Mouse (Mus musculus) lung, embryonic 15.5 days (tissue): ENCODE measurements at regions not wholly inside any gene's neighbourhood (a gene's known extent, or its start where the extent isn't known, plus 50 kb on each side); places are given as distances from the start of the nearest gene placed in this dataset.

Experiments
- ATAC-seq: fragments of 200-750 bp; cut with Nextera tagmentation; 2 replicates; pipeline ENCODE4 v1.8.0; 2017; ENCODE audit warnings: moderate number of reproducible peaks, borderline replicate concordance; ENCODE audit not compliant: low FRiP score, low TSS enrichment; ENCODE audit errors: extremely low read depth
- H3K27ac ChIP-seq: fragments of 300-500 bp; sonication (generic); 2 replicates; pipeline ENCODE4 v1.5.1; 2015; ENCODE audit warnings: moderate library complexity, mild to moderate bottlenecking, inconsistent platforms
- H3K27me3 ChIP-seq: fragments of 300-500 bp; sonication (generic); 2 replicates; pipeline ENCODE4 v1.6.1; 2015; ENCODE audit warnings: inconsistent platforms
- H3K36me3 ChIP-seq: fragments of 300-500 bp; sonication (generic); 2 replicates; pipeline ENCODE4 v1.6.1; 2015; ENCODE audit warnings: inconsistent platforms
- H3K4me1 ChIP-seq: fragments of 300-500 bp; sonication (generic); 2 replicates; pipeline ENCODE4 v1.6.1; 2015; ENCODE audit warnings: inconsistent platforms
- H3K4me2 ChIP-seq: fragments of 300-500 bp; sonication (generic); 2 replicates; pipeline ENCODE4 v1.6.1; 2015; ENCODE audit warnings: inconsistent platforms, mild to moderate bottlenecking, moderate library complexity
- H3K4me3 ChIP-seq: fragments of 300-500 bp; sonication (generic); 2 replicates; pipeline ENCODE4 v1.5.1; 2015; ENCODE audit warnings: mild to moderate bottlenecking, inconsistent platforms
- H3K9ac ChIP-seq: fragments of 300-500 bp; sonication (generic); 2 replicates; pipeline ENCODE4 v1.6.1; 2015; ENCODE audit warnings: inconsistent platforms
- H3K9me3 ChIP-seq: fragments of 300-500 bp; sonication (generic); 2 replicates; pipeline ENCODE4 v1.6.1; 2016; ENCODE audit warnings: inconsistent platforms
- WGBS: fragments of 180-500 bp; shearing (Covaris S2); methylation state at CpG from one replicate; pipeline ENCODE4 v1.1.7; 2015; 5-methylcytosine and 5-hydroxymethylcytosine counted together

DNA sequence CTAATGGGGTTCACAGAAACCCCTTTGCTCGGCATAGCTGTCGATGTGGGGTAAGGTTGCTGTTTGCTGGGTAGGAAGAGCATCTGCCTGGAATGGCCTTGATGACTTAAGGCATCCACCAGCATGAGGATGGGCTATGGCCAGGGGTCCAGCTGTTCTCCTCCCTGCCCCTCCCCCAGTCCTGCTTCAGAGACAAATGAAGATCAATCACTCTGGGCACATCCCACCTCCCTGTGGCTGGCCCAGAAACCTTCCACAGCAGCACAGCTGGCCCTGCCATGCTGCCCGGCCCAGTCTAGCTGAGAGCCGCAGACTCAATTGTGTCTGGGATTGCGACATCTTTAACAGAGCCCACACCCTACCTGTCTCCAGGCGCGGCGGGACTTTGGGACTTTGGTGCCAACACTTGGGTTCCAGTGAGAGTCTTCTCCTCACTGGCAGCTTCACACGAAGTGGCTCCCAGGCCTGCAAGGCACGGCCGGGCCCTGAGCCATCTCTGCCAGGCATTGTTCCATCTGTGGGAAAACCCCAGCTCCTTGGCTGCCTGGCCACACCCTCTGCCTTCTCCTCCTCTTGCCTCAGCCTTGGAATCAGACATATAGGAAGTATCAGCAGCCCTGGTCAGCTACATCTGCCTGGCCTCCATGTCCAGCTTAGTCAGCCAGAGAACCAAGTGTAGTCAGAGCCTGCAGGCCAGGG, 149.6 kb upstream of the A530016L24Rik start:
- H3K4me2 ChIP-seq: no peak overlapping the region
- no peaks in the 10 kb centered on the region for H3K27me3 ChIP-seq
- H3K4me3 ChIP-seq: no peak overlapping the region
- 59% methylated on average over 11 of the region's 11 CpGs for WGBS
- peak; percentile 25; the same call in 1 of the 2 replicates for ATAC-seq
- no peak overlapping the region for H3K27ac ChIP-seq
- peaks cover 19% of the 10 kb centered on the region for H3K4me1 ChIP-seq
- no peaks in the 10 kb centered on the region for H3K9me3 ChIP-seq
- H3K36me3 ChIP-seq: no peaks in the 10 kb centered on the region
- H3K9ac ChIP-seq: no peak overlapping the region

DNA sequence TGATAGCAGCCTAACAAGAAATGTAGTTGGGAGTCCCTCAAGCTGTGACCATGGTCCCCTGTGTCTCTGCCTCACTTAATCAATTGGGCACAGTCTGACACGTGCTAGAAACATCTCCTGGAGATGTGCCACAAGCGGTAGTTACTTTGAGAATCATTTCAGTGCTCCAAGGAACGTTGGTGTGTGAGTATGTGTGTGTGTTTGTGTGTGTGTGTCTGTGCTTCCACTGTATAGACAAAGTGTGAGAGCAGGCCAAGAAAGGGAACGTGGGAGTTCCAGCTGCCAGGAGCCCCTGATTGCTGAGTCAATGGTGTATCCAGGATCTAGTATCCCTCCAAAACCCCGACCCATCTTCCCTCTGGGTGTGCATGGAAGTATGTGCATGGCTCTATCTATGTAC, 149.0 kb upstream of the A530016L24Rik start:
- no peak for ATAC-seq
- H3K9me3 ChIP-seq: no peaks in the 10 kb centered on the region
- H3K27me3 ChIP-seq: no peaks in the 10 kb centered on the region
- H3K27ac ChIP-seq: no peak overlapping the region
- peaks cover 16% of the 10 kb centered on the region for H3K4me1 ChIP-seq
- H3K36me3 ChIP-seq: no peaks in the 10 kb centered on the region
- 40% methylated on average over 5 of the region's 5 CpGs for WGBS
- no peak overlapping the region for H3K4me2 ChIP-seq
- no peak overlapping the region for H3K4me3 ChIP-seq
- H3K9ac ChIP-seq: no peak overlapping the region

DNA sequence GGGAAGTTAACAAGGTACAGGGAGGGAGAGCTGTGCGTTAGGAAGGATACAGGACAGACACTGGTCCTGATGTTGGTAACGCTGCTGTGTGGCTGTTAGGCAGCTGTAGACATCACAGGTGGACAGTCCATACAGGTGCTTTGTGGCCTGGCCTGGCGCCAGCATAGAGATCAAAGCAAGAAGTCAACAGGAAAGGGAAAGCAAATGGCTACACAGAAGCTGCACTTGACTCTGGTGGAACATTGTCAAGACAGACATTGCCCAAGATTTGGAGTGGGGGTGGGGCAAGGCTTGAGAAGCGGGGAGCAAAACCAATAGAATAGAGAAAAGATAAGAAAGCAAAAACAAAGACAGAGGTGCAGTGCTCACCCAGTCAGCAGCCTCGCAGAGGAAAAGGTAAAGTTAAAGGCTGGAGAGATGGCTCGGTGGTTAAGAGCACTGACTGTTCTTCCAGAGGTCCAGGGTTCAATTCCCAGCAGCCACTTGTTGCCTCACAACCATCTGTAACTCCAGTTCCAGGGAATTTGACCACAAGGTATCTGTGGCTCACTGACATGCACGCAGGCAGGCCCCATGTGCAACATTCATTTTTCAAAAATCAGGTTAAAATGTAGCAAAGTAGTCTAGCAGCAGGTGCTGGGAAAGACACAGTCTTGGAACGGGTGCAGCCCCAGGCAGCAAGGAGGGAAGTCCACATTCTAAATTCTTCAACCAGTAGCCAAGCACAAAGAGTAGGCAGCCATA, 147.3 kb upstream of the A530016L24Rik start:
- ATAC-seq: no peak
- H3K4me3 ChIP-seq: no peak overlapping the region
- WGBS: 53% methylated on average over 8 of the region's 8 CpGs
- no peak overlapping the region for H3K4me2 ChIP-seq
- H3K27me3 ChIP-seq: no peaks in the 10 kb centered on the region
- no peaks in the 10 kb centered on the region for H3K36me3 ChIP-seq
- no peaks in the 10 kb centered on the region for H3K9me3 ChIP-seq
- no peak overlapping the region for H3K9ac ChIP-seq
- no peak overlapping the region for H3K27ac ChIP-seq
- H3K4me1 ChIP-seq: peaks cover 16% of the 10 kb centered on the region

DNA sequence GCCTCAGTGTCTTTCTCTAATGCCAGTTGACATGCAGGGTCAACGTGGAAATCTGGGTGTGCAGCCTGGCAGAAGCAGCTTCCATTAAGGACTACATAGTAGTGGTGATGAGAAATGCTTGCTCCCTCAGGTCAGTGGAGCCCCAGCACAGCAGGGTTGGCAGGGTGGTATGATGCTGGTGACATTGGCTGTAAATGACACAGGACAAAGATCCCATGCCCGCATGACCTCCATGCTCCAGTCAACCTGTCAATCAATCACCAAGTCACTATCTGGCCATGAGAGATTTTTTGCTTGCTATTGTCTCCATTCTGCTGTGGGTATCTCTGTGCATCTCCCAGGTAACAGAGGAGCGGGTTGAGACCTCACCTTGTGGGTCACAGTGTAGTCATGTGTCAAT, 146.2 kb upstream of the A530016L24Rik start:
- H3K9ac ChIP-seq: no peak overlapping the region
- H3K4me3 ChIP-seq: no peak overlapping the region
- no peaks in the 10 kb centered on the region for H3K9me3 ChIP-seq
- no peak overlapping the region for H3K4me2 ChIP-seq
- no peaks in the 10 kb centered on the region for H3K36me3 ChIP-seq
- H3K27me3 ChIP-seq: no peaks in the 10 kb centered on the region
- no peak for ATAC-seq
- peaks cover 16% of the 10 kb centered on the region for H3K4me1 ChIP-seq
- no peak overlapping the region for H3K27ac ChIP-seq
- WGBS: 83% methylated on average over 3 of the region's 3 CpGs

DNA sequence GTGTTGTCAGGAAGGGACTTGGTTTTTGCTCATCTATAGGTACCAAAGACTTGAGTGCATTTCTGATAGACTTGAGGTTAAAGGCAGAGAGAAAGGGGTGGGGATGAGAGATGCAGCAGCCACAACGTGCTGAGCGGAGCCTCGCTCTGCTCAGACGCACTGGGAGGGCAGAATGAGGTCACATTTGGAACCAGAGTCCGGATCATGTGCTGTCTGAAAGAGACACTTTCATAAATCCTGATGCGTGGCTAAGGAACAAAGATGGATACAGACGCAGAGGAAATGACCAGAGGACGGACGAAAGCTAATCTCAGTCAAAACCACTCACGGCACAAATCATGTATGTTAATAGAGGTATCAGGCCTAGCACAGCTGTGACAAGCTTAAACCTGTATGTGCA, 145.0 kb upstream of the A530016L24Rik start:
- ATAC-seq: no peak
- H3K27me3 ChIP-seq: no peaks in the 10 kb centered on the region
- WGBS: 51% methylated on average over 10 of the region's 10 CpGs
- peaks cover 14% of the 10 kb centered on the region for H3K4me1 ChIP-seq
- no peak overlapping the region for H3K4me2 ChIP-seq
- H3K4me3 ChIP-seq: no peak overlapping the region
- H3K36me3 ChIP-seq: no peaks in the 10 kb centered on the region
- no peaks in the 10 kb centered on the region for H3K9me3 ChIP-seq
- no peak overlapping the region for H3K27ac ChIP-seq
- no peak overlapping the region for H3K9ac ChIP-seq

DNA sequence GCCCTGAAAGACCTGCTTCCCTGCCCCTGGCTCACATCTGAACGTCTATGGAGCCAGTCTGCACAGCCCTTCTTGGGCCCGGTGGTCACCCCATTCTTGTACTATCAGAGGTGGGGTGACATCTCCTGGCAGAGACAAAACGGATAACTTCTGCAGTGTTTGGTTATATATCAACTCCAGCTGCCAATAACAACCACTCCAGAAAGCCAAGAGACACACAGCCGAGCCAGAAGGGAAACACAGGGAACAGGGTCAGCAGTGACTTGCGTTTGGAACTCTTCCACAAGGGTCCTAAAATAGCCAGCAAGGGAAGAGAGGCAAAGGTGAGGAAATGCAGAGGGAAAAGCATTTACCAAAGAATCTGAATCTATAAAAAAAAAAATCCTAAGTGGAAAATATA, 143.5 kb upstream of the A530016L24Rik start:
- H3K36me3 ChIP-seq: no peaks in the 10 kb centered on the region
- no peak for ATAC-seq
- no peaks in the 10 kb centered on the region for H3K27me3 ChIP-seq
- H3K4me3 ChIP-seq: no peak overlapping the region
- WGBS: 48% methylated on average over 5 of the region's 5 CpGs
- no peak overlapping the region for H3K9ac ChIP-seq
- H3K4me1 ChIP-seq: peaks cover 6% of the 10 kb centered on the region; the same call in 1 of the 2 replicates
- no peak overlapping the region for H3K4me2 ChIP-seq
- H3K9me3 ChIP-seq: no peaks in the 10 kb centered on the region
- H3K27ac ChIP-seq: no peak overlapping the region

DNA sequence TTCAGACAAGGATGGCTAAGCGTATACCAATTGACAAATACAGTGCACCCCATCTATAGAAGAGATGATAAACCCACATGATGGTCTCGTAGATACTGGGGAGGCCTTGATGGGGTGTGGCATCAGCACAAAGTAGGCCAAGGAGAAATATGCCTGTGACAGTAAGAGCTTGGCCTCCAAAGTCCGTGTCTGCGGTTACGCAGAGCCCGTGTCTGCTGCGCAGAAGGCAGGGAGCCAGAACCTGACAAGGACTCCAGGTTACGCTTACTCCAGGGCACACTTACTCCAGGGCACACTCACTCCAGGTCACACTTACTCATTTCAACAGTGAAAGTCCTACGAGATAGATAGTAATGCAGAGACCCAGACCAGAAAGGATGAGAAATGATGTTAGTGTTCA, 141.1 kb upstream of the A530016L24Rik start:
- ATAC-seq: no peak
- Histone ChIP-seq H3K4me1 (peaks cover 6% of the 10 kb centered on the region; the same call in 1 of the 2 replicates), H3K4me2 (no peak overlapping the region), H3K9me3 (no peaks in the 10 kb centered on the region), H3K4me3 (no peak overlapping the region), H3K36me3 (no peaks in the 10 kb centered on the region), H3K27me3 (no peaks in the 10 kb centered on the region), H3K27ac (no peak overlapping the region), H3K9ac (no peak overlapping the region)
- 93% methylated on average over 9 of the region's 9 CpGs for WGBS

DNA sequence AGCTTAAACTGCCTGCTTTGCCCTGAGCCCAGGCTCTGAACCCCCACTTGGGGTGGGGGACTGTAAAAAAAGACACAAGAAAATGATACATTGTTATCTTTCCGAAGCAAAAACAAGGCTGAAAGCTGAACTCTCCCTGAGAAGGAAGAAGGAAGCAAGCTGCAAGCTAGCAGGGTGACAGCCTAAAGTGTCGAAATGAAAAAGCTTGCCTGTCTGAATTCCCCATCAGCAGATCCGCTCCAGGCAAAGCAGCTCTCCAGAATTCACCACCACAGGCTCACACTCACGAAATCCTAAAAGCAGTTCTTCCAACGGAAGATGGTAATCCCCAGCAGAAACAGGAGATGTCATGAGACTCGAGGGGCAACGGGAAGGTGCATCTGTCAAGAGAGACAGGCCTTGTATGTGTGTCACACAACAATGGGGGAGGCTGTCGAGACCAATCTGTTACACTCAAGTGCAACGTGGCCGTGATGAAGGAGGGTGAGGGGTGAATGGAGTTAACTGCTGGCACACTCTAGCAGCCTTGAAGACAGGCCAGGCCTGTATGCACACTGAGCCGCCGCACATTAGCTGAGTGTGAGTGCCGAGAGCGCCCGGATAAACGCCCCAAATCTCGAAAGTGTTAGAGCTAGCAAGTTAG, 139.5 kb upstream of the A530016L24Rik start:
- H3K4me1 ChIP-seq: peaks cover 6% of the 10 kb centered on the region; the same call in 1 of the 2 replicates
- no peak overlapping the region for H3K4me3 ChIP-seq
- WGBS: 26% methylated on average over 17 of the region's 17 CpGs
- no peak overlapping the region for H3K9ac ChIP-seq
- H3K36me3 ChIP-seq: no peaks in the 10 kb centered on the region
- H3K27ac ChIP-seq: no peak overlapping the region
- H3K4me2 ChIP-seq: peak overlapping the region; percentile 14; the same call in 1 of the 2 replicates
- ATAC-seq: no peak
- no peaks in the 10 kb centered on the region for H3K27me3 ChIP-seq
- no peaks in the 10 kb centered on the region for H3K9me3 ChIP-seq

DNA sequence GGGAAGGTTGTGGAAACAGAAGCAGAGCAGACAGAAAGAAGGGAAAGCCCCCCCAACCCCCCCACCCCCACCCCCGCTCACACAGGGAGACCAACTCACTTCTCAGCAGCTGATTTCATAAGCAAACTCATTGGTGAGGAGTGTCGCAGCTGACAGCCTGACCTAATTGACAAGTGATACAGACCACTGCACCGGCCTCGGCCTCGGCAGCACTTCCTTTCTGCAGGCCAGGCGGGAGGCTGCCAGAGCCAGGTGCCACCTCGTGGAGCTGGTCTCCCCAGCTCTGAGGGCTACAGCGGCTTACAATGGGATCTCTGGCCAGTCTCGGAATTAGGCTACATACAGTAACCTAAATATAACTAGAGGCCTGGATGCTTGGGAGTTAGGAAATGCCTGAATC, 138.5 kb upstream of the A530016L24Rik start:
- Histone ChIP-seq H3K9me3 (no peaks in the 10 kb centered on the region), H3K9ac (no peak overlapping the region), H3K4me3 (no peak overlapping the region), H3K4me2 (no peak overlapping the region), H3K4me1 (peaks cover 6% of the 10 kb centered on the region; the same call in 1 of the 2 replicates), H3K36me3 (no peaks in the 10 kb centered on the region), H3K27ac (no peak overlapping the region), H3K27me3 (no peaks in the 10 kb centered on the region)
- WGBS: 25% methylated on average over 9 of the region's 9 CpGs
- no peak for ATAC-seq

DNA sequence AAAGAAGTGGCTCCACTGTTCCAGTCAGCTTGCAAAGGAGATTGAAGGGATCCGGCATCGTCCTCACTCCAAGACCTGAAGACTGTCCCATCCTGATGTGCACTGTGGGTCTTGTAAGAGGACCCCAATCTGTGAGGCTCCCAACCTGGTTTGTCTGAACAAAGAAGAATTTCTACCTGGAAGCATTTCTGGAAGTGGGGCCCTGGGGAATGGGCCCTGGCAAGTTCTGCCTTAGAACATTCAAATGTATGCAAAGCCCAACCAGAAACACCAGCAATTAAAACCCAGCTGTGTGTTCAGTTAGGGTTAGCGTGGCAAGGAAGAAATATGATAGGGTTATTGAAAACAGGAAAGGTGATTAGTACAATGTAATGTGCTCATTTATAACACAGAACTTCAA, 125.9 kb upstream of the A530016L24Rik start:
- Histone ChIP-seq H3K9ac (no peak overlapping the region), H3K27me3 (no peaks in the 10 kb centered on the region), H3K4me2 (no peak overlapping the region), H3K9me3 (no peaks in the 10 kb centered on the region), H3K27ac (no peak overlapping the region), H3K4me3 (no peak overlapping the region), H3K4me1 (no peaks in the 10 kb centered on the region), H3K36me3 (no peaks in the 10 kb centered on the region)
- ATAC-seq: no peak
- WGBS: 80% methylated on average over 3 of the region's 3 CpGs

DNA sequence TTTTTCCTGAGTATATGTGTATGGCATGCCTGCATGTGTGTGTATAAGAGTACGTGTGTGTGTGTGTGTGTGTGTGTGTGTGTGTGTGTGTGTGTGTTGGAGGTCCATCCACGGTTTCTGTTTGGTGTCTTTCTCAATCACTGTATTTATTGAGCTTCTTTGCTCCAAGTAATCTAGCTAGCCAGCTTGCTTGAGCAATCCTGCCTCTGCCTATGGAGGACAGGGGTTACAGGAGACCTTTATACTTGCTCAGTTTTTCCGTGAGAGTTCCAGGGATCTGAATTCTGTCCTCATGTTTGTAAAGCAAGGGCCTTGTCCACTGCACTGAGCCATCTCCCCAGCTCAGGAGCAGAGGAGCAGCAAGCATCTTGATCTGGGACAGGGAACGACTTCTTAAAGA, 122.0 kb upstream of the A530016L24Rik start:
- no peaks in the 10 kb centered on the region for H3K4me1 ChIP-seq
- 70% methylated on average over 4 of the region's 4 CpGs for WGBS
- no peaks in the 10 kb centered on the region for H3K9me3 ChIP-seq
- H3K4me3 ChIP-seq: no peak overlapping the region
- no peak overlapping the region for H3K27ac ChIP-seq
- H3K9ac ChIP-seq: no peak overlapping the region
- no peaks in the 10 kb centered on the region for H3K36me3 ChIP-seq
- no peaks in the 10 kb centered on the region for H3K27me3 ChIP-seq
- no peak for ATAC-seq
- no peak overlapping the region for H3K4me2 ChIP-seq

DNA sequence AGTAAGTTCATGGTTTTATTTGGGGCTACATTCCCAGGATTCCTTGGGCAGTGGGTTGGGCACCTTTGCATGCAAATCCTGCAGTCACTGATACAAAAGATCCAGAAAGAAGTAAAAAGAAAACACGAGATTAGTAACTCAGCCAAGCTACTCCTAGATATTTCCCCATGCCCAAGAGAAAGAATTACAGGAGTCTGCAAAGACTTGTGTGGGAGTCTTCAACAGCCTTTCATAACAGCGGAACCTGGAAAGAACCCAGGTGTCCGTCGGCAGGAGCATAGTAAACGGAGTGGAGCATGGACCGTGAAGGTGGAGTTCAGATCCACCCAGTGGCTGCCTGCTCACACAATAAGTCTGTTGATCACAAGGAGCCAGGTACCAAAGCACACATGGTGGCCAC, 121.1 kb upstream of the A530016L24Rik start:
- WGBS: 78% methylated on average over 6 of the region's 6 CpGs
- Histone ChIP-seq H3K27me3 (no peaks in the 10 kb centered on the region), H3K9ac (no peak overlapping the region), H3K4me3 (no peak overlapping the region), H3K36me3 (no peaks in the 10 kb centered on the region), H3K27ac (no peak overlapping the region), H3K4me2 (no peak overlapping the region), H3K9me3 (no peaks in the 10 kb centered on the region), H3K4me1 (no peaks in the 10 kb centered on the region)
- no peak for ATAC-seq
